Mouse (Mus musculus): ENCODE results near the gene Hdac2. TPM values are rescaled to one million over a fixed set of nuclear protein-coding genes. Genes with fewer than 3 reads are reported as not detected.

Hdac2 gene
- polyA plus RNA-seq, 1 experiment from 2014 or later = 74.8 TPM

GRCm38 (mm10) chr10:37000839-37001238 lies 26.5 kb downstream of the Hdac2 start:
- H3K4me2 ChIP-seq = no peak overlapping the region
- WGBS (ENCODE audit: insufficient replicate concordance) = 89% methylated on average over 2 of the region's 2 CpGs

GRCm38 (mm10) chr10:37014274-37015107 lies 40.1 kb downstream of the Hdac2 start:
- no peak overlapping the region for H3K9ac ChIP-seq
- H3K27ac ChIP-seq = no peak overlapping the region
- peak; percentile 6 for DNase-seq
- no peak overlapping the region for H3K4me2 ChIP-seq
- H3K4me1 ChIP-seq (replicated peaks) = no peaks in the 10 kb centered on the region
- ATAC-seq (ENCODE audit: low read depth) = no peak
- H3K27me3 ChIP-seq = no peaks in the 10 kb centered on the region
- no peaks in the 10 kb centered on the region for H3K36me3 ChIP-seq
- WGBS (ENCODE audit: insufficient replicate concordance) = 36% methylated on average over 8 of the region's 8 CpGs
- H3K9me3 ChIP-seq (replicated peaks) = no peaks in the 10 kb centered on the region
- no peak overlapping the region for H3K4me3 ChIP-seq (replicated peaks)

More at GRCm38 (mm10) chr10:37000839-37001238, 26.5 kb downstream of the Hdac2 start:
- no peak overlapping the region for H3K27ac ChIP-seq
- H3K36me3 ChIP-seq = peaks cover 62% of the 10 kb centered on the region
- H3K27me3 ChIP-seq = no peaks in the 10 kb centered on the region
- DNase-seq = no peak
- no peak overlapping the region for H3K9ac ChIP-seq
- ATAC-seq (ENCODE audit: low read depth) = no peak
- H3K4me1 ChIP-seq (replicated peaks) = no peaks in the 10 kb centered on the region
- H3K9me3 ChIP-seq (replicated peaks) = no peaks in the 10 kb centered on the region
- H3K4me3 ChIP-seq (replicated peaks) = no peak overlapping the region

GRCm38 (mm10) chr10:37015729-37016128 lies 41.4 kb downstream of the Hdac2 start:
- ATAC-seq (ENCODE audit: low read depth) = no peak

GRCm38 (mm10) chr10:37016200-37016599 lies 41.9 kb downstream of the Hdac2 start:
- ATAC-seq (ENCODE audit: low read depth) (no peak), DNase-seq (no peak)
- H3K4me1 ChIP-seq (replicated peaks) = no peaks in the 10 kb centered on the region
- H3K27ac ChIP-seq = no peak overlapping the region
- no peaks in the 10 kb centered on the region for H3K9me3 ChIP-seq (replicated peaks)
- H3K4me3 ChIP-seq (replicated peaks) = no peak overlapping the region
- H3K36me3 ChIP-seq = no peaks in the 10 kb centered on the region
- H3K4me2 ChIP-seq = no peak overlapping the region
- H3K27me3 ChIP-seq = no peaks in the 10 kb centered on the region
- 68% methylated on average over 2 of the region's 2 CpGs for WGBS (ENCODE audit: insufficient replicate concordance)
- H3K9ac ChIP-seq = no peak overlapping the region

More at GRCm38 (mm10) chr10:37015729-37016128, 41.4 kb downstream of the Hdac2 start:
- no peaks in the 10 kb centered on the region for H3K36me3 ChIP-seq
- H3K9ac ChIP-seq = no peak overlapping the region
- no peak overlapping the region for H3K4me3 ChIP-seq (replicated peaks)
- DNase-seq = no peak
- no peaks in the 10 kb centered on the region for H3K27me3 ChIP-seq
- no peak overlapping the region for H3K4me2 ChIP-seq
- H3K9me3 ChIP-seq (replicated peaks) = no peaks in the 10 kb centered on the region
- H3K4me1 ChIP-seq (replicated peaks) = no peaks in the 10 kb centered on the region
- 31% methylated on average over 2 of the region's 2 CpGs for WGBS (ENCODE audit: insufficient replicate concordance)
- no peak overlapping the region for H3K27ac ChIP-seq

- no peak for DNase-seq
- no peaks in the 10 kb centered on the region for H3K4me1 ChIP-seq (replicated peaks)
These were observed 50.0 kb downstream of the Hdac2 start for GRCm38 (mm10) chr10:37024301-37024700.

GRCm38 (mm10) chr10:37028651-37029050 lies 54.3 kb downstream of the Hdac2 start:
- Histone ChIP-seq H3K4me1 (replicated peaks) (no peaks in the 10 kb centered on the region), H3K36me3 (no peaks in the 10 kb centered on the region), H3K9ac (no peak overlapping the region), H3K27me3 (no peaks in the 10 kb centered on the region), H3K9me3 (replicated peaks) (no peaks in the 10 kb centered on the region), H3K4me2 (no peak overlapping the region), H3K27ac (no peak overlapping the region), H3K4me3 (replicated peaks) (no peak overlapping the region)
- ATAC-seq (ENCODE audit: low read depth) (no peak), DNase-seq (no peak)
- 72% methylated on average over 2 of the region's 2 CpGs for WGBS (ENCODE audit: insufficient replicate concordance)

More at GRCm38 (mm10) chr10:37024301-37024700, 50.0 kb downstream of the Hdac2 start:
- Histone ChIP-seq H3K4me3 (replicated peaks) (no peak overlapping the region), H3K27ac (no peak overlapping the region), H3K36me3 (no peaks in the 10 kb centered on the region), H3K27me3 (no peaks in the 10 kb centered on the region), H3K9ac (no peak overlapping the region), H3K4me2 (no peak overlapping the region), H3K9me3 (replicated peaks) (no peaks in the 10 kb centered on the region)
- WGBS (ENCODE audit: insufficient replicate concordance) = 45% methylated on average over 1 of the region's 1 CpGs
- ATAC-seq (ENCODE audit: low read depth) = no peak

- Histone ChIP-seq H3K36me3 (no peaks in the 10 kb centered on the region), H3K9ac (no peak overlapping the region), H3K9me3 (replicated peaks) (no peaks in the 10 kb centered on the region), H3K4me2 (no peak overlapping the region), H3K4me1 (replicated peaks) (no peaks in the 10 kb centered on the region), H3K4me3 (replicated peaks) (no peak overlapping the region), H3K27me3 (no peaks in the 10 kb centered on the region), H3K27ac (no peak overlapping the region)
- WGBS (ENCODE audit: insufficient replicate concordance) = 67% methylated on average over 7 of the region's 7 CpGs
- no peak for DNase-seq
- no peak for ATAC-seq (ENCODE audit: low read depth)
These were observed 60.8 kb downstream of the Hdac2 start for GRCm38 (mm10) chr10:37035090-37035497.

- Histone ChIP-seq H3K9ac (no peak overlapping the region), H3K9me3 (replicated peaks) (no peaks in the 10 kb centered on the region), H3K27ac (no peak overlapping the region), H3K4me1 (replicated peaks) (no peaks in the 10 kb centered on the region), H3K4me3 (replicated peaks) (no peak overlapping the region), H3K27me3 (no peaks in the 10 kb centered on the region), H3K36me3 (no peaks in the 10 kb centered on the region), H3K4me2 (no peak overlapping the region)
- ATAC-seq (ENCODE audit: low read depth) = no peak
- 71% methylated on average over 8 of the region's 8 CpGs for WGBS (ENCODE audit: insufficient replicate concordance)
- no peak for DNase-seq
These were observed 73.3 kb downstream of the Hdac2 start for GRCm38 (mm10) chr10:37047661-37048098.

Other genes starting within 250 kb of the Hdac2 start
- 20.8 and 21.3 TPM in 2 replicates for gene Marcks, start 164.4 kb downstream of the Hdac2 start, polyA plus RNA-seq (2015; fragmentation: Nextera tagmentation; extraction: Ambion mirVana)

Measured in liver, embryonic 13.5 days (tissue).